Mouse (Mus musculus) c-Kit-positive CD71-negative TER-119-negative erythroid progenitor cells, embryonic 14.5 days (primary cell): ENCODE data around the gene Rps12.
"Not testable (repeated sequence)": the region's sequence is repeated elsewhere in the genome, so short reads cannot be mapped to it uniquely, and the experiment has no call there.

Experiments
- DNase-seq: peaks from one replicate; pipeline ENCODE4 v3.0.0-alpha.2; 2013; ENCODE audit warnings: low read depth

Gene Rps12

DNA sequence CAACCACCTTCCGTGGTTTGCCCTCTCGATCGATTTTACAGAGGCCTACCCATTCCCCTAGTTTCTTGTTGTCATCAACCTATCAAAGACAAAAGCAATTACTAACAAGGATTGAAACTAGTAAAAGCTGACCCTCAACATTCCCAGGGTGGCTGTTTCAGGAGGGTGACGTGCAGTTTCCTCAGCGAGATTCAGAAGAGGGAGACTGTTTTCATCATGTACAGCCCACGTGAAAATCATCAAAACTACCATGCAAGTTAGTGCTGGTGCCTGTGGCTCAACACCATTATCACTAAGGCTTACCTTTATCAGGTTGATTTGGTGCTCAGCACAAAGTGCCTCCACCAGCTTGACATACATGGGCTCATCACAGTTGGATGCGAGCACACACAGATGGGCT, 1.5 kb downstream of the Rps12 start:
- not testable (repeated sequence) for DNase-seq

DNA sequence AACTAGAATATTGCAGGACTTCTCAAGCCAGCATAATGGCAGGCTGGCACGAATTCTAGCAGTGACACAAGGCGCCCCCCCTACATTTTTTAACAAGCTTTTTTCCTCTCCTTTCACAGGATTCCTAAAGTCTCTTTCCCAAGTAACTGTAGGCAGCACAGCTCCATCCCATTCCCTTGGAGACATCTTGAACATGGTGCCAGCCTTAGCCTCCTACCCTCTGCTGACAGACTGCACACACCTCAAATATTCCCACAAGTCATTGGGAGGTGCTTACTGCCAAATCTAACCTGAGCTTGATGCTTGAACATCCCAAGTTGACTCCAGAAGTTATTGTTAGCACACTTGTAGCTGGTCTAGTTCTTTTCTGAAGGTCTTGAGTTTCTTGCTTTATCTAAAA, 3.0 kb downstream of the Rps12 start:
- DNase-seq = no peak

DNA sequence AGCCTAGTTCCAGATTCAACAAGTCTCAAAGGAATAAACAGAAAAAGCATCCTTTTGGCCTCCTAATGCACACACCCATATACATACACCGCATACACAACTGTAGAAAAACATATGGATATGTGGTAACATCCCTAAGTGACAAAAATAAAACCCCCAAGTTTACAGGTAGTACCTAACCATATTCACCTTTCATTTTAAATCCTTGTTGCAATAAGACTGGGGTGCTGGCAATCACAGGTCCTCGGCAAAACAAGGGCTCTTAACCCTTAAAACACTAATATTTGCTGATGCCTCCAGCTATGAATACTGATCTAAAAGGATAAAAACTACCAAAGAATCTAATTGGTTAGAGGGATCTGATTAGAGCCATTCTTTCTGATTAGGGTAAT, 3.6 kb downstream of the Rps12 start:
- no peak for DNase-seq

DNA sequence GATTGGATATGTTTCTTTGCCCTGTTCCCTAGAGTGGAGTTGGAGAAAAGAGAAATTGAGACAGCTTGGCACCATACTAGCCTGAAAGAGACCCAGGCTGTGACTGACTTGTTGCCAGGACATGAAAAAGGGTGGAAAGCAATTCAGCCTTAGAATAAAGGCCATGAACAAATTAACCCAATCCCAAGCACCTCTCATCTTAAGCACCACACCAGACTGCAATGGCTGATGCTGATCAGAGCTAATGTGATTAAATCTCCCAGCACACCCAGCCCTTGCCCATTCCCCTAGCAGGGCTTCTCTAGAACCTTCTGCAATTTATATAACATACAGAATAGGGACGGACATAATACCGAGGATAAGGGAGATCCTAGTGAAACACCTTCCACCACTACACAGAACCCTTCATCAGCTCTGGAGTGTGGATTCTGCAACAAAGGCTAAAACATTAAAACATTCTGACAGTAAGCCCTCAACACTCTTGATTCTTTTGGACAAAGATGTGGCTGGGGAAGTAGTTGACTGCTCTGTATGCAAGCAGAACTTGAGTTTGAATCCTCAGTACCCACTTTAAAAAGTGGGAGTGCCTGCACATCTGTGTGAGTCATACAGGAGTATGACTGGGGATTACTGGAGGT, 4.1 kb downstream of the Rps12 start:
- no peak for DNase-seq

DNA sequence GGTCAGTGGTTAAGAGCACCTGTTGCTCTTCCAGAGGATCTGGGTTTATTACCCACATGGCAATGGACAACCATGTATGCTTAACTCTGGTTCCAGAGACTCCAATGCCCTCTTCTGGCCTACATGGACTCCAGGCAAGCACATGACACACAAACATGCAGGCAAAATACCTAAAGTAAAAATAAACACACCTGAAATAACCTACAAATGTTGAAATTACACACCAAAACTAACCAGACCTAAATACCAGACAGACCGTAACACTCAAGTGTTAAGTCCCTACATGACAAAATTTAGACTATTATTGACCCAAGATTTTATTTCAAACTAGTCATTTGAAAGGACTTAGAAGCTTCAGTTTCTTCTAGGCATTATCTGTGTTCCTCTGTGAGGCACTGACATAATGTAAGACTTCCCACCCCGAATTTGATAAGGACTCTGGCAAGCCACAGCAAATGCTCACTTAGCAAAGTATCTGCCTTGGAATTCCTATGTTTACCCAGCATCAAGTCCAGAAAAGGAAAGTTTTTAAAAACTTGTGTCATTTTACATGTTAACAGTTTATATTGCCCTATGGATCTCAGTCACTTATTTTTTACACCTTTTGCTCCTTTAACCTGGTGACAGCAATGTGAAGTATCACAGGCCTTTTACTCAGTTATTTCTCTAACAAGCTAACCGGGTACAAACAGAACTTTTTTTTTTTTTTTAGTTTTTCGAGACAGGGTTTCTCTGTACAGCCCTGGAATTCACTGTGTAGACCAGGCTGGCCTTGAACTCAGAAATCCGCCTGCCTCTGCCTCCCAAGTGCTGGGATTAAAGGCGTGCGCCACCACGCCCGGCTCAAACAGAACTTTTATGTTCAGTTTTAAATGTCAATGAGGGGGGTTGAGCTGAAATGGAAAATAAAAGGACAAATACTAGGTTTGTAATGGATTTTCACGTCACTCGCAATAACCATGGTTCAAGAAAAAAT, 5.0 kb downstream of the Rps12 start:
- DNase-seq = no peak

DNA sequence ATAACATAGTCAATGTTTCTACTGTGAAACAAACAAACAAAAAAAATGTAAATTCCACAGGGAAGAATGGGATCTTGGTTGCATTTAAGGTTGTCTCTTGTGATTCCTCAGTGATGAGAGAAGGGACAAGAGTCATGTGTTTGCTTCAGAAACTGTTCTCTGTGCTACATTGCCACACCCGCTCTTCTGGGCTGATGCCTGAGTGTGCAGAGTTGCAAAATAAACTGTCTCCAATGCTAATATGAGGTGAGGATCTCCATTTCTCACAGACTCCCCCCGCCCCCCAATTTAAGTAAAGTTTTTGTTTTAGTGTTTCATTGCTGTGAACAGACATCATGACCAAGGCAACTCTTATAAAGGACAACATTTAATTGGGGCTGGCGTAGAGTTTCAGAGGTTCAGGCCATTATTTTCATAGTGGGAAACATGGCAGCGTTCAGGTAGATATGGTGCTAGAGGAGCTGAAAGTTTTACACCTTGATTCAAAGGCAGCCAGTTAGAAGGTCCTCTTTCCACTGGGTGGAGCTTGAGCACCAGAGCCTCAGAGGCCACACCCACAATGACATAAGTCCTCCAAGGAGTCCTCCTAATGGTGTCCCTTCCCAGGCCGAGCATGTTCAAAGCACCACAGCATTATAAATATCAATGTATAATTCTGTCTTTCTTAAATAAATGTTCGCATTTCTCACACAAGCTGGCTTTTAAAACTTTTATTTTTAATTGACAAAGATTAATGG, 6.4 kb downstream of the Rps12 start:
- DNase-seq = no peak

DNA sequence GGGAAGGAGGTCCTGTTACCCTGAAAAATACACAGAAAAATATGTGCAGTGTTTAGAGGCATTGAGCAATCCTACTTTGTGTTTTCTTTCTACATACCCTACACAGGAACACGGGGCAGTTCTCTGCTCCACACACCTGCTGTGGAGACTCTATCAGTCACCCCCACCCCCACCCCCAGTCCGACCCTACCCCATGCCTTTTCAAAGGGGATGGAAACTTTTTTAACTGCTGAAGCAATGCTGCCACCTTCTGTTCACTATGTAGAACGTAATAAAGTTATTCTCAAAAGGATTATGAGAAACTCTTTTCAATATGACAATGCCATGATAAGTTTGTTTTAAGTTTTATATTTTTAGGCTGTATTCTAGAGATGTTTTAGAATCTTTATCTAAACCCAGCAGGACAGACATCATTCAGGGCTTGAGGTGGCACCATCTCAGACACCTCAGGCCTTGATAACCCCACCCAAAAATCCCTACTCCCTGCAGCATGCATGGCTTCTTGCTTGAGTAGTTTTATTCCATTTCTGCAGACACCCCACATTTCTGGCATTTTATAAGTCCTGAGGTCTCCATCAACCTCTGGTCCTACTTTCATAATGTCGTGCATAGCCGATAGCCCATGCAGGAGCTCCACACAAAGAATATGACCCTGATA, 9.7 kb downstream of the Rps12 start:
- DNase-seq = no peak

DNA sequence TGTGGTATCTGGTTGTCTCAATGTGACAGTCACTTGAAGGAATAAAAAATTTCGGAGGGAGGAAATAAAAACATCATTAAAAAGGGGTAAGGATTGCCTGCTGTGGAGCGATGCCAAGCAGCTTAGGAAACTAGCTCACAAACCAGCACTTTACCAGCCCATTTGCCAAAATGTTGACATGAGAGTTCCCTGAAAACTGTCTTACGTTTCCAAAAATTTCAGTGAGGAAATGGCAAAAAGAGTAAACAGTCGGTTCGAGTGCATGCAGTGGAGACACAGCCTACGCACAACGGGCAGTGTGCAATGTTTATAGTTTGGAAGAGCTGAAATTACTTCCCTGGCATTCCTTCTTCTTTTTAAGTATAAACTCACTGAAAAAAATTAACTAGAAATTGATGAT, 32.9 kb downstream of the Rps12 start:
- no peak for DNase-seq
